Mouse (Mus musculus) forebrain, embryonic 11.5 days (tissue): Measurements from ENCODE around the gene Kat6b. TPM values are rescaled to one million over a fixed set of nuclear protein-coding genes. Genes with fewer than 3 reads are reported as not detected.

Experiments used
- ATAC-seq: fragments of 200-750 bp; cut with Nextera tagmentation; replicated peaks from 2 replicates; pipeline ENCODE4 v1.8.0; 2017; ENCODE audit warnings: moderate TSS enrichment; ENCODE audit not compliant: low FRiP score
- DNase-seq: peaks from one replicate; pipeline ENCODE4 v3.0.0-alpha.2; 2017; ENCODE audit warnings: low spot score
- H3K27ac ChIP-seq: fragments of 300-500 bp; sonication (generic); 2 replicates; pipeline ENCODE4 v1.5.1; 2014; ENCODE audit warnings: low read depth, low read length
- H3K27me3 ChIP-seq: fragments of 300-500 bp; sonication (generic); 2 replicates; pipeline ENCODE4 v1.6.1; 2014; ENCODE audit warnings: mild to moderate bottlenecking, low read length, mixed read lengths; ENCODE audit not compliant: control insufficient read depth, insufficient read depth
- H3K36me3 ChIP-seq: fragments of 300-500 bp; sonication (generic); 2 replicates; pipeline ENCODE4 v1.6.1; 2014; ENCODE audit warnings: mild to moderate bottlenecking, low read length, moderate library complexity, mixed read lengths; ENCODE audit not compliant: control insufficient read depth, insufficient read depth
- H3K4me1 ChIP-seq: fragments of 300-500 bp; sonication (generic); replicated peaks from 2 replicates; pipeline ENCODE4 v1.6.1; 2014; ENCODE audit warnings: low read length, mixed read lengths; ENCODE audit not compliant: control insufficient read depth, insufficient read depth
- H3K4me2 ChIP-seq: fragments of 300-500 bp; sonication (generic); 2 replicates; pipeline ENCODE4 v1.6.1; 2014; ENCODE audit warnings: low read depth, mild to moderate bottlenecking, low read length, moderate library complexity, mixed read lengths; ENCODE audit not compliant: severe bottlenecking
- H3K4me3 ChIP-seq: fragments of 300-500 bp; sonication (generic); 2 replicates; pipeline ENCODE4 v1.5.1; 2014; ENCODE audit warnings: low read depth, low read length
- H3K9ac ChIP-seq: fragments of 300-500 bp; sonication (generic); 2 replicates; pipeline ENCODE4 v1.6.1; 2014; ENCODE audit warnings: low read length
- H3K9me3 ChIP-seq: fragments of 300-500 bp; sonication (generic); 2 replicates; pipeline ENCODE4 v1.6.1; 2016; ENCODE audit warnings: low read length, mixed read lengths; ENCODE audit not compliant: control insufficient read depth
- WGBS: fragments of 180-500 bp; shearing (Covaris S2); extraction: QIAGEN DNeasy Blood & Tissue Kit; methylation state at CpG from one replicate; pipeline ENCODE4 v1.1.7; 2014; 5-methylcytosine and 5-hydroxymethylcytosine counted together
- polyA plus RNA-seq: library from polyadenylated mRNA; unstranded; fragments of >200 nt; fragmentation: Nextera tagmentation; extraction: Ambion mirVana; gene quantifications from 2 replicates; pipeline ENCODE4 v1.2.1, GENCODE M21; 2014

Kat6b gene
- polyA plus RNA-seq, 1 experiment from 2014 or later = 34.5 TPM

DNA sequence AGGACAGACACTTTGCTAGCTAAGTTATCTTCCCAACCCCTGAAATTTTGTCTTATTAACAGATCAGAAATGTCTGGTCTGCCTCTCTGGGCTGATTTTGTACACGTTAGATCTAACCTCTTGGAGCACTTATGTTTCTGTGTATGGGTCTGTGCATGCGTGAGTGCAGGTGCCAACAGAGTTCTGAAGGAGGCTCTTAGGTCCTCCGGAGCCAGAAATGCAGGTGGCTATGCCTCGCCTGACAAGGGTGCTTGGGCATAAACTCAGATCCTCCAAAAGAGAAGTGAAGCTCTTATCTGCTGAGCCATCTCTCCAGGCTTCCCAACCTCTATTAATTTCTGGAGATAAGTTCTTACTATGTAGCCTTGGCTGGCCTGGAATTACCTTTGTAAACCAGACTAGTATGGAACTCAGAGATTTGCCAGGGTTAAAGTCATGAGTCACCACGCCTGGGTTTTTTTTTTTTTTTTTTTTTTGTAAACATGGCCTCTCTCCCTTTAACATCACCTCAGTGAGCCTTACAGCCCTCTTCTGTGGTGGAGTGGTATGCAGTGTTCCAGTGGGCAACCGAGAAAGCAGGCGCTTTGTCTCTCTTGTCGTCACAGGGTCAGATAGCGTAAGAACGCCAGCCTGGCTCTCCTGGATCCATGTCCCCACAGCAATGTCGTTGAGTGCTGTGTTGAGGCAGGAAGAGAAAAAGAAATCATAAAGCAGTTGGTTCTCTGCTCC, 79.4 kb downstream of the Kat6b start:
- Histone ChIP-seq H3K9me3 (no peaks in the 10 kb centered on the region), H3K4me1 (peaks cover 2% of the 10 kb centered on the region; the same call in 1 of the 2 replicates), H3K4me2 (no peak overlapping the region), H3K4me3 (no peak overlapping the region), H3K27ac (no peak overlapping the region), H3K9ac (no peak overlapping the region), H3K36me3 (no peaks in the 10 kb centered on the region), H3K27me3 (no peaks in the 10 kb centered on the region)
- ATAC-seq = no peak
- no peak for DNase-seq
- WGBS = 89% methylated on average over 11 of the region's 11 CpGs

DNA sequence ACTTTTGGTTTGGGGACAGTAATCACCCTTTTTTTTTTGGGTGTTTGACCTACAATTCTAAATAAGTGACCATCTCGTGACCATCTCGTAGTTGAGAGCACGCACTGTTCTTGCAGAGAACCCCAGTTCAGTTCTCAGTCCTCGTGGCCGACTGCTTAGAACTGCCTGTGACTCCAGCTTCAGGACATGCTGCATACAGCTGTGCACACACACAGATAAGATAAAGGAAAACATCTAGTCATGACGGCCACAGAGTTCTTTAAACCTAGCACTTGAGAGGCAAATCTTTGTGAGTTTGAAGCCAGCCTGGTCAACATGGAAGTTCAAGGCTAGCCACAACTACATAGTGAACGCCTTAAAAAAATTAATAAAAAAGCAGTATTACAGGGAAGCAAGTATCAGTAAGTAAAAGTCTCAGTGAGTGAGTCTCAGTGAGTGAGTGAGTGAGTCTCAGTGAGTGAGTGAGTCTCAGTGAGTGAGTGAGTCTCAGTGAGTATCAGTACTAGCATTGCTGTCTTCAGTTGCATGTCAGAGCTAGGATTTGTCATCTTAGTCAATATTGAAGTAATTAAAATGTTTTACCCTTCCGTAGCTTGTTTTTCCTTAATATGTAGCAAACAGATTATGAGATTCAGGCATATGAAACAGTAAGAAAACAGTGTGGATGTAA, 80.3 kb downstream of the Kat6b start:
- Histone ChIP-seq H3K36me3 (no peaks in the 10 kb centered on the region), H3K4me3 (no peak overlapping the region), H3K27me3 (no peaks in the 10 kb centered on the region), H3K4me2 (no peak overlapping the region), H3K9me3 (no peaks in the 10 kb centered on the region), H3K27ac (no peak overlapping the region), H3K9ac (no peak overlapping the region), H3K4me1 (peaks cover 2% of the 10 kb centered on the region; the same call in 1 of the 2 replicates)
- ATAC-seq (no peak), DNase-seq (peak; percentile 41)
- 94% methylated on average over 8 of the region's 8 CpGs for WGBS

DNA sequence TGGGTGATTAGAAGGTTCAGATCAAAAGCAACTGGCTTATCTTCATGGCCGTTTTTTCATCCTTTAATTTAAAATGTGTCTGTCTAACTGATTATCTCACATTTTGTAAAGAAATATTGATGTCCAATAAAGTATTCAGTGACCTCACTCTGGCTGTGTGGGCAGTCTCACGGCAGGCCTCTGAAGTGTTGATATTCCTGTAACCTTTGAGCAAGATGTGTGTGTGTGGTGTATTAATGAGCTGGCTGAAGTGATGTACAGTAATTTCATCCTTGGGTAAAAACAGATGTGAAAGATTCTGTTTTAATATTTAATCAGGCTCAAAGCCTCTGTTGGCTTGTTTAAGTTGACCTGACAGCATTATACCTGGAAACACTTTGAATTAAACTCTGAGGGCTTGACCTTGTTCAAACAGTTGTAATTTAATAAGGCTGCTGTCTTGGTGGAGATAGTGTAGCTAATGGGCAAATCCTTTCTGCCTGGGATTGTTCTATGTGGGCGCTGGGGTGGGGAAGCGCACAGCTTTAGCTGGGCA, 82.4 kb downstream of the Kat6b start:
- Histone ChIP-seq H3K4me3 (no peak overlapping the region), H3K4me1 (no peaks in the 10 kb centered on the region; the same call in 1 of the 2 replicates), H3K27ac (no peak overlapping the region), H3K36me3 (no peaks in the 10 kb centered on the region), H3K27me3 (no peaks in the 10 kb centered on the region), H3K9ac (no peak overlapping the region), H3K9me3 (no peaks in the 10 kb centered on the region), H3K4me2 (no peak overlapping the region)
- ATAC-seq = no peak
- WGBS = 68% methylated on average over 4 of the region's 4 CpGs
- peak; percentile 14 for DNase-seq

DNA sequence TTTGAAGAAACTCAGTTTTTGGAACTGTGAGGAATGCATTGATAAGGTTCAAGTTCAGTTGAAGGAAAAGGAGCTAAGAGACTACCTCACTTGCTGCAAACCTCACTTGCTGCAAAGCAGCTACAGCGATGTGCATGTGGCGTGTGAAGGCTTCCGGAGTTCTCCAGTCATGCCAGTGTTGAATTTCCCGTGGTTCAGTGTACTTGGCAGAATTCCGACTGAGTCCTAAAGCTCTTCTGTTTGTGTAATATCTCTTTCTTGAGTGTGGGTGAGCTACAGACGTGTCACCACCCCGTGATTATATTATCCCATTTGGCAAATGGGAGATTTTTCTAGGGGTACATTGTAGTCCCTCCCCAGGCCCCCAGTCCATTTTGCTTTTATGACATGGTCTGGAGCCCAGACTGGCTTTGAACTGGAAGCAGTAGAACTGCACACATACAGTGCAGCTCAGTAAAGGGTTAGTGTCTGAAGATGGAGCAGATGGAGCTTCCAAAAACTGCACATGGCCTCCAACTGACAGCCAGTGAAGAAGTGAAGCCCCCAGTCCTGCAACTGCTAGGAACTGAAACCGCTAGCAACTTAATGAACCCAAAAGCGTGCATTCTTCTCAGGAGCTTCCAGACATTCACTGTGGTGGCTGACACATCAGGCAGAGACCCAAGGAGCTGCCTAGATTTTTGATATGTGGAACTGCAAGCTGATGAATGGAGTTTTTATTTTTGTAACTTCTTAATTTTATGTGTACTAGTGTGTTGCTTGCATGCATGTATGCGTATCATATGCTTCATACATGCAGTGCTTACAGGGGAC, 84.5 kb downstream of the Kat6b start:
- DNase-seq = no peak
- Histone ChIP-seq H3K27me3 (no peaks in the 10 kb centered on the region), H3K9ac (no peak overlapping the region), H3K4me1 (no peaks in the 10 kb centered on the region), H3K4me3 (no peak overlapping the region), H3K36me3 (no peaks in the 10 kb centered on the region), H3K27ac (no peak overlapping the region), H3K9me3 (no peaks in the 10 kb centered on the region), H3K4me2 (no peak overlapping the region)
- ATAC-seq = no peak
- 90% methylated on average over 10 of the region's 10 CpGs for WGBS

DNA sequence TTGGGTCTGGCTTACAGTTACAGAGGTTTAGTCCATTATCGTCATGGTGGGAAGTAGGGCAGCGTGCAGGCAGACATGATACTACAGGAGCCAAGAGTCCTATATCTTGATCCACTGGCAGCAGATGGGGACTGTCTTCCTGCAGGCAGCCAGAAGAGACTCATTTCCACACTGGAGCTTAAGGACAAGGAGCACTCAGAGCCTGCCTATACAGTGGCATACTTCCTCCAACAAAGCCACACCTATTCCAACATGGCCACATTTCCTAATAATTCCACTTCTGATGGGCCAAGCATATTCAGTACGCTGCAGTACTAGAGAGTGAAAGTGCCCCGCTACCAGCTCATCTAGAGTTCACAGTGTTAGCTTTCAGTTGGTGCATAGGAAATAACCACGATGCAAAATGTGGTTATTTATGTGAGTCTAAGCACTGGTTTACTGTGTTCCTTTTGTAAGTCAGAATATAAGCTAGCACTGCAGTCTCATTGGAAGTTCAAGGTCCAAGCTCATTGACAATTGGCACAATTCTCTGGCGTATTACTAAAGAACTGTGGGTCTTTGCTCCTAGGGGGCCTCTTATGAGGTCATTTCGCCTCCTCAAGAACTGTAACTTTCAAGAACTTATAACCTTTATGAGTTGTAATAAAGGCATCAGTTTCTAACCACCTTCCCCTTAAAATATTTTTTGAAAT, 86.2 kb downstream of the Kat6b start:
- Histone ChIP-seq H3K4me1 (no peaks in the 10 kb centered on the region), H3K9me3 (no peaks in the 10 kb centered on the region), H3K9ac (no peak overlapping the region), H3K27me3 (no peaks in the 10 kb centered on the region), H3K4me3 (no peak overlapping the region), H3K4me2 (no peak overlapping the region), H3K27ac (no peak overlapping the region), H3K36me3 (no peaks in the 10 kb centered on the region)
- ATAC-seq = no peak
- DNase-seq = no peak
- WGBS = 94% methylated on average over 7 of the region's 7 CpGs

DNA sequence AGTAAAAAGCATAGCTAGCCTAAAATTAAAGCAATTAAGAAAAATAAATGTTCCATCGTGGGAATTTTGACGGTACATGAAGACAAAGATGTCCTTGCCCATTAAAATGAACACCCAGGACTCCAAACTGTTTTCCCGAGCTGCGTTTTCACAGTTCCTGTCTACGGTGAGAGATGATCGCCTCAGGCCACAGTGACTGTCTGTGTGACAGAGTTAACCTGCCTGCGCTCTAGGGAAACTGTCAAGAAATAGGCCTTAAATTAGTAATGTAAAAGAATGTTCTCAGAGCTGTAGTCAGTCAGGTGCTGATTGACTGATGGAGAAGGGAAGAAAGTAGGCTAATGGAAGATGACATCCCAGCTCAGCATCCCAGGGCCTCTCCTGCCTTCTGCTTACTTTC, 87.6 kb downstream of the Kat6b start:
- H3K4me1 ChIP-seq = no peaks in the 10 kb centered on the region
- WGBS = 82% methylated on average over 7 of the region's 7 CpGs
- H3K9me3 ChIP-seq = no peaks in the 10 kb centered on the region
- no peak for DNase-seq
- H3K27me3 ChIP-seq = no peaks in the 10 kb centered on the region
- ATAC-seq = no peak
- no peak overlapping the region for H3K9ac ChIP-seq
- H3K4me3 ChIP-seq = no peak overlapping the region
- H3K4me2 ChIP-seq = no peak overlapping the region
- no peak overlapping the region for H3K27ac ChIP-seq
- H3K36me3 ChIP-seq = no peaks in the 10 kb centered on the region

DNA sequence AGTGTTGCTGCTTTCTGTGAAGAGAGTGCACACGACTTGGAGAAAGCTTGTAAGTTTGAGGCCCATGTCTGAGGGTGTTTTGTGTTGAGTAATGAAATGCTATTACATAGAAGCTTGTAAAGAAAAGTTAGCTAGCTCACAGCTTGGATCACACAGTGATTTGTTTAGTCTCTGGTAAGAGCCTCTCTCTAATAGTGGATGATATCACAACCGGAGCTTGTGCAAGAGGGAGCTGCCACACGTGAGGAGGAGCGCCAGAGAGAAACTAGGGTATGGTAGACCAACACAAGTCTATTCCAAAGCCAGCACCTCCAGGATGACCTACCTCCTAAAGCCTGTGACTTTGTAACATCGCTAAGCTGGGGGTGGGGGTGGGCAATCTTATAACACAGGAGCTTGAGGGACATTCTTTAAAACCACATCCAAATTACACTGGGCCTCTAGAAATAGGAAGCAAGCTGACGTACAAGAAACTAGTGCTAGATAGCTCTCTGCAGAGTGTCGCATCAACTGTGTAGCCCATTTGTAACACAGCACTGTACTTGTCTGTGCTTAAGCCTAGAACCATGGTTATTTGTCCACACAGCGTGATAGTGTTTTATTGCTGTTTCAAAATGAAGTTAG, 93.6 kb downstream of the Kat6b start:
- no peak overlapping the region for H3K4me3 ChIP-seq
- DNase-seq (no peak), ATAC-seq (no peak)
- no peak overlapping the region for H3K27ac ChIP-seq
- no peak overlapping the region for H3K4me2 ChIP-seq
- no peaks in the 10 kb centered on the region for H3K27me3 ChIP-seq
- WGBS = 89% methylated on average over 8 of the region's 8 CpGs
- H3K4me1 ChIP-seq = no peaks in the 10 kb centered on the region
- H3K36me3 ChIP-seq = no peaks in the 10 kb centered on the region
- no peaks in the 10 kb centered on the region for H3K9me3 ChIP-seq
- no peak overlapping the region for H3K9ac ChIP-seq

DNA sequence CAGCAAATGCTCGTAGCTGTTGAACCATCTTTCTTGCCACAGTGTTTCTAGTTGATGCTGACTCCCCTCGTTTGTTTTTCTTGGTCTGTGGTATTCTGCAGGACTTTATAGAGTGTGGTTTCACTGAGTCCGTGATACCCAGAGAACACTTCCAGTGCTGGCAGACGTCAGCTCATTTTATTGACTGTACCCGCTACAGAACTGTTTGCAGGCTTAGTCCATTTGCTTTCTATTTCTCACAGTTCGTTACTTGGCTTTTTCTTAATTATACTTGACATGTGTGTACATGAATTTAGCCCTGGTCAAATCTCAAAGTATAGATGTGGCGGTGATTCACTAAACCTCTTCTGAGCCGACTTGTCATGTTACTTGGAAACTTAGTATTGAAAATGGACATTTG, 95.6 kb downstream of the Kat6b start:
- ATAC-seq = no peak
- WGBS = 82% methylated on average over 8 of the region's 8 CpGs
- H3K9ac ChIP-seq = no peak overlapping the region

More for the DNA sequence above, 95.6 kb downstream of the Kat6b start:
- H3K36me3 ChIP-seq = no peaks in the 10 kb centered on the region
- H3K27me3 ChIP-seq = no peaks in the 10 kb centered on the region
- peaks cover 10% of the 10 kb centered on the region; the same call in 1 of the 2 replicates for H3K4me1 ChIP-seq
- DNase-seq = no peak
- H3K27ac ChIP-seq = no peak overlapping the region
- H3K4me2 ChIP-seq = no peak overlapping the region
- no peaks in the 10 kb centered on the region for H3K9me3 ChIP-seq
- no peak overlapping the region for H3K4me3 ChIP-seq
